Mouse (Mus musculus) neural tube, embryonic 10.5 days (tissue): Measurements from ENCODE around the gene Paf1.
A peak's percentile ranks its signal among the peaks of the same experiment; 100 is the strongest.
"Not testable (repeated sequence)": the region's sequence is repeated elsewhere in the genome, so short reads cannot be mapped to it uniquely, and the experiment has no call there.

Source experiments
- DNase-seq: peaks from one replicate; pipeline ENCODE4 v3.0.0-alpha.2; 2017; ENCODE audit warnings: low spot score; ENCODE audit errors: extremely low spot score

The Paf1 gene

GRCm38 (mm10) chr7:28383606-28384005 lies 9.1 kb upstream of the Paf1 start:
- DNase-seq: no peak

GRCm38 (mm10) chr7:28384162-28384561 lies 8.6 kb upstream of the Paf1 start:
- no peak for DNase-seq

- DNase-seq: no peak
Measured at GRCm38 (mm10) chr7:28385196-28385595, 7.6 kb upstream of the Paf1 start.

- DNase-seq: no peak
Measured at GRCm38 (mm10) chr7:28386007-28386406, 6.7 kb upstream of the Paf1 start.

GRCm38 (mm10) chr7:28386462-28386861 lies 6.3 kb upstream of the Paf1 start:
- DNase-seq: peak; percentile 83

GRCm38 (mm10) chr7:28386877-28387276 lies 5.9 kb upstream of the Paf1 start:
- DNase-seq: not testable (repeated sequence)

- DNase-seq: not testable (repeated sequence)
Measured at GRCm38 (mm10) chr7:28387384-28387783, 5.4 kb upstream of the Paf1 start.

GRCm38 (mm10) chr7:28390331-28390730 lies 2.4 kb upstream of the Paf1 start:
- no peak for DNase-seq

- no peak for DNase-seq
Measured at GRCm38 (mm10) chr7:28393272-28393951, 661 bp downstream of the Paf1 start.

GRCm38 (mm10) chr7:28395425-28395824 lies 2.7 kb downstream of the Paf1 start:
- DNase-seq: no peak

- no peak for DNase-seq
Measured at GRCm38 (mm10) chr7:28398000-28398399, 5.2 kb downstream of the Paf1 start.

- no peak for DNase-seq
Measured at GRCm38 (mm10) chr7:28398696-28399340, 6.1 kb downstream of the Paf1 start.

- no peak for DNase-seq
Measured at GRCm38 (mm10) chr7:28401030-28401429, 8.3 kb downstream of the Paf1 start.

- no peak for DNase-seq
Measured at GRCm38 (mm10) chr7:28401942-28402341, 9.2 kb downstream of the Paf1 start.

- no peak for DNase-seq
Measured at GRCm38 (mm10) chr7:28410841-28411475, 18.2 kb downstream of the Paf1 start.

GRCm38 (mm10) chr7:28412826-28413225 lies 20.1 kb downstream of the Paf1 start:
- no peak for DNase-seq

GRCm38 (mm10) chr7:28417368-28417767 lies 24.6 kb downstream of the Paf1 start:
- no peak for DNase-seq

GRCm38 (mm10) chr7:28418096-28418670 lies 25.4 kb downstream of the Paf1 start:
- DNase-seq: no peak

- no peak for DNase-seq
Measured at GRCm38 (mm10) chr7:28419416-28419815, 26.7 kb downstream of the Paf1 start.

GRCm38 (mm10) chr7:28423018-28423417 lies 30.3 kb downstream of the Paf1 start:
- DNase-seq: no peak

- DNase-seq: no peak
Measured at GRCm38 (mm10) chr7:28427738-28428137, 35.0 kb downstream of the Paf1 start.

- no peak for DNase-seq
Measured at GRCm38 (mm10) chr7:28430512-28430911, 37.8 kb downstream of the Paf1 start.
